Comparison of ENCODE assay signal across 11 mouse cellular contexts in the genomic region with DNA sequence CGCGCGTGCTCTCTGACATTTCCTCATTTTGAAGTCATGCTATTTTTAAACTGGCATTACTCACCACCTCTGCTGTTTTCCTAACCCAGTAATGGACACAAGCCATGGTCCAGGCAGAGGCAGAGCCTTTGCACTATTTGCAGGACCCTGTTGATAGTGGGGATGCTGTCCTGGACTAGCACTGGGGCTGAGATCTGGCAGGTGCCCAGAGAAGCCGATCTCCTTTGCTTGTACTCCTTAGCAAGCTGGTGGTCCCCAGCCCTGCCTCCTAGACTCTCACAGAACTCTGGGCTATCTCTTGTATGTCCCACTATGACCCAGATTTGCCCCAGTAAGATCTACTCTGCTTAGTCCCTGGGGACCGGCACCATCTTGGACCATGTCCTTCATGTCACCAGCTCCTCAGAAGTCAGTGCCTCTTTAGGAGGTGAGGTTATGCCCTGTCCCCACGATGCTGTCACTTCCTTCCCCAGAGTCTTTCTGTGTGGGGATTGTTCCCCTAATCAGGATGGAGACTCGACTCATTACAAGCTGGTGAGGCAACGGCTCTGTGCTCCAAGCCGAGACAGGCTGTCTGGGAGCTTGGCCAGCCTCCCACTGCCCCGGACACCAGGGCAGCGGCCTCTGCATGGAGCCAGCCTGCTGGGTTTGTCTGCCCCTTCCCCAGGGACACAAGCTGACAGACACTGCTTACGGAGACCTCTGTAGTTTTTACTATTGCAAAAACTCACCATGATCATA.
DNase-seq lines count a peak whose midpoint lies in the region; ATAC-seq and TF ChIP-seq lines count a peak whose summit lies in the region.
"Had no signal": no experiment of that assay in that cellular context is flagged by ENCODE, and none has a peak within 500 bp of the region (broad histone marks: within the 10 kb centered on the region; RNA-seq: fewer than 3 reads in every experiment).

No protein-coding gene starts in this region.

- peaks cover 20% of the 10 kb centered on the region for H3K4me1 ChIP-seq in forebrain, postnatal 0 days (ENCODE audit: insufficient read depth)
- peaks cover 2% of the 10 kb centered on the region; the same call in 1 of the 2 replicates for H3K4me1 ChIP-seq in forebrain, embryonic 11.5 days (replicated peaks; ENCODE audit: control insufficient read depth, insufficient read depth, low read length)
- peaks cover 25% of the 10 kb centered on the region for H3K4me1 ChIP-seq in cerebellum, adult 2 months (ENCODE audit: control insufficient read depth, insufficient read depth, low read length)
- peaks cover 48% of the 10 kb centered on the region for H3K4me1 ChIP-seq in heart, postnatal 0 days (ENCODE audit: control insufficient read depth, insufficient read depth)
- peaks cover 7% of the 10 kb centered on the region; the same call in 1 of the 2 replicates for H3K4me1 ChIP-seq in intestine, embryonic 16.5 days (ENCODE audit: control insufficient read depth, insufficient read depth, low read length)

- WGBS in forebrain, postnatal 0 days: 51% methylated on average over 12 of the region's 12 CpGs
- 83% methylated on average over 12 of the region's 12 CpGs for WGBS in forebrain, embryonic 11.5 days
- WGBS in cerebellum, adult 2 months: 10% methylated on average over 12 of the region's 12 CpGs
- WGBS in heart, postnatal 0 days: 10% methylated on average over 12 of the region's 12 CpGs
- 75% methylated on average over 12 of the region's 12 CpGs for WGBS in intestine, embryonic 16.5 days

- no peaks in the 10 kb centered on the region for H3K27me3 ChIP-seq in forebrain, postnatal 0 days (ENCODE audit: insufficient read depth, low read length)
- no peaks in the 10 kb centered on the region for H3K27me3 ChIP-seq in forebrain, embryonic 11.5 days (ENCODE audit: control insufficient read depth, insufficient read depth, low read length)
- H3K27me3 ChIP-seq in cerebellum, adult 2 months (ENCODE audit: control insufficient read depth, insufficient read depth, low read length): no peaks in the 10 kb centered on the region
- no peaks in the 10 kb centered on the region for H3K27me3 ChIP-seq in heart, postnatal 0 days (ENCODE audit: control insufficient read depth, insufficient read depth, low read length)
- H3K27me3 ChIP-seq in intestine, embryonic 16.5 days (replicated peaks; ENCODE audit: control insufficient read depth, insufficient read depth, low read length): no peaks in the 10 kb centered on the region
- H3K27me3 ChIP-seq: embryonic facial prominence, embryonic 12.5 days had no signal

- H3K4me2 ChIP-seq in forebrain, postnatal 0 days (ENCODE audit: low read depth): no peak overlapping the region
- H3K4me2 ChIP-seq in forebrain, embryonic 11.5 days (ENCODE audit: low read depth, low read length, severe bottlenecking): no peak overlapping the region
- no peak overlapping the region for H3K4me2 ChIP-seq in heart, postnatal 0 days (ENCODE audit: low read depth, low read length)
- no peak overlapping the region for H3K4me2 ChIP-seq in intestine, embryonic 16.5 days (ENCODE audit: low read depth, low read length)
- H3K4me2 ChIP-seq: embryonic facial prominence, embryonic 12.5 days had no signal

- H3K4me3 ChIP-seq in forebrain, postnatal 0 days (ENCODE audit: low read depth, low read length): no peak overlapping the region
- no peak overlapping the region for H3K4me3 ChIP-seq in forebrain, embryonic 11.5 days (ENCODE audit: low read depth, low read length)
- H3K4me3 ChIP-seq in cerebellum, adult 2 months (replicated peaks; ENCODE audit: insufficient read depth, low read depth, low read length): no peak overlapping the region
- H3K4me3 ChIP-seq in heart, postnatal 0 days (ENCODE audit: low read depth, low read length): no peak overlapping the region
- no peak overlapping the region for H3K4me3 ChIP-seq in intestine, embryonic 16.5 days (ENCODE audit: low read length)
- H3K4me3 ChIP-seq: embryonic facial prominence, embryonic 12.5 days; myocyte had no signal

- no peak for TF ChIP-seq EP300 in heart, postnatal 0 days (IDR thresholded peaks at IDR 0.05; ENCODE audit: low read depth)

- 0 out of 2 replicates have a peak, but pooled peaks cover 6% of the 10 kb centered on the region for H3K9me3 ChIP-seq in forebrain, postnatal 0 days (ENCODE audit: low read length)
- H3K9me3 ChIP-seq in forebrain, embryonic 11.5 days (ENCODE audit: control insufficient read depth, low read length): no peaks in the 10 kb centered on the region
- 0 out of 2 replicates have a peak, but pooled peaks cover 3% of the 10 kb centered on the region for H3K9me3 ChIP-seq in heart, postnatal 0 days (replicated peaks; ENCODE audit: control insufficient read depth, low read length)
- H3K9me3 ChIP-seq in intestine, embryonic 16.5 days (ENCODE audit: control insufficient read depth, low read length): no peaks in the 10 kb centered on the region

- TF ChIP-seq POLR2A in cerebellum, adult 2 months (IDR thresholded peaks at IDR 0.05; ENCODE audit: borderline replicate concordance, insufficient read depth, low read length): no peak

- H3K36me3 ChIP-seq in forebrain, postnatal 0 days (ENCODE audit: insufficient read depth): no peaks in the 10 kb centered on the region
- no peaks in the 10 kb centered on the region for H3K36me3 ChIP-seq in forebrain, embryonic 11.5 days (ENCODE audit: control insufficient read depth, insufficient read depth, low read length)
- no peaks in the 10 kb centered on the region for H3K36me3 ChIP-seq in heart, postnatal 0 days (replicated peaks; ENCODE audit: control insufficient read depth, insufficient read depth, low read length)
- no peaks in the 10 kb centered on the region for H3K36me3 ChIP-seq in intestine, embryonic 16.5 days (ENCODE audit: control insufficient read depth, insufficient read depth, low read length)
- H3K36me3 ChIP-seq: embryonic facial prominence, embryonic 12.5 days had no signal

- DNase-seq in forebrain, postnatal 0 days: no peak
- DNase-seq in forebrain, embryonic 11.5 days (ENCODE audit: low spot score): no peak
- peak; percentile 43 for DNase-seq in 3134 (ENCODE audit: extremely low read depth, insufficient read length, low spot score)
- DNase-seq in cerebellum, adult 2 months: peak; percentile 65 to 79
- DNase-seq in heart, postnatal 0 days (ENCODE audit: low spot score): peak; percentile 75
- no peak for DNase-seq in urinary bladder, postnatal 10 days (ENCODE audit: low spot score)
- no peak for DNase-seq in testis, postnatal 10 days (ENCODE audit: low spot score)
- DNase-seq: thymus, adult 18-20 months had no signal

- 0 out of 2 replicates have a peak overlapping the region, but pooled peaks have one; percentile 30 for H3K27ac ChIP-seq in forebrain, postnatal 0 days (ENCODE audit: low read depth, low read length)
- no peak overlapping the region for H3K27ac ChIP-seq in forebrain, embryonic 11.5 days (ENCODE audit: low read depth, low read length)
- peak overlapping the region; percentile 12 for H3K27ac ChIP-seq in cerebellum, adult 2 months (ENCODE audit: insufficient read depth, low read length)
- H3K27ac ChIP-seq in heart, postnatal 0 days (ENCODE audit: low read depth): peak overlapping the region; percentile 81
- no peak overlapping the region for H3K27ac ChIP-seq in intestine, embryonic 16.5 days (ENCODE audit: low read length)
- H3K27ac ChIP-seq: embryonic facial prominence, embryonic 12.5 days had no signal

- peak; percentile 37 for ATAC-seq in forebrain, postnatal 0 days
- ATAC-seq in forebrain, embryonic 11.5 days (replicated peaks; ENCODE audit: low FRiP score): no peak
- peak; percentile 62 for ATAC-seq in heart, postnatal 0 days (ENCODE audit: insufficient read depth, low read depth)
- ATAC-seq in intestine, embryonic 16.5 days: no peak

- no peak overlapping the region for H3K9ac ChIP-seq in forebrain, postnatal 0 days
- no peak overlapping the region for H3K9ac ChIP-seq in forebrain, embryonic 11.5 days (ENCODE audit: low read length)
- H3K9ac ChIP-seq in heart, postnatal 0 days (replicated peaks; ENCODE audit: low read depth, low read length): no peak overlapping the region
- H3K9ac ChIP-seq in intestine, embryonic 16.5 days (ENCODE audit: low read depth, low read length): no peak overlapping the region
- H3K9ac ChIP-seq: embryonic facial prominence, embryonic 12.5 days had no signal

- no peak for TF ChIP-seq CTCF in forebrain, postnatal 0 days (IDR thresholded peaks at IDR 0.05; ENCODE audit: low read depth)
- TF ChIP-seq CTCF in cerebellum, adult 2 months (IDR thresholded peaks at IDR 0.05; ENCODE audit: borderline replicate concordance, insufficient read depth, low read depth, low read length): no peak
- no peak for TF ChIP-seq CTCF in heart, postnatal 0 days (IDR thresholded peaks at IDR 0.05; ENCODE audit: low read depth)

Comparison
In these comparisons a context has a peak if more than half of its experiments do, and no peak if none do; other contexts are left out.
1. ATAC-seq: peak in forebrain, postnatal 0 days (single experiment) and heart, postnatal 0 days (single experiment); none in forebrain, embryonic 11.5 days (single experiment) and intestine, embryonic 16.5 days (single experiment).
2. H3K27ac ChIP-seq: peak in forebrain, postnatal 0 days (single experiment), cerebellum, adult 2 months (single experiment) and heart, postnatal 0 days (single experiment); none in forebrain, embryonic 11.5 days (single experiment) and intestine, embryonic 16.5 days (single experiment).
3. DNase-seq: peak in 3134 (single experiment), cerebellum, adult 2 months (2 of 2) and heart, postnatal 0 days (single experiment); none in forebrain, postnatal 0 days (single experiment), forebrain, embryonic 11.5 days (single experiment), urinary bladder, postnatal 10 days (single experiment) and testis, postnatal 10 days (single experiment).